Mouse (Mus musculus) macrophage (primary cell): Measurements from ENCODE around the gene Fkbp2. TPM values are rescaled to one million over a fixed set of nuclear protein-coding genes. Genes with fewer than 3 reads are reported as not detected.
A peak's percentile ranks its signal among the peaks of the same experiment; 100 is the strongest.
"Not testable (repeated sequence)": the region's sequence is repeated elsewhere in the genome, so short reads cannot be mapped to it uniquely, and the experiment has no call there.

Source experiments
- H3K27ac ChIP-seq: fragments of 350-480 bp; formaldehyde crosslinking; 2 replicates; pipeline ENCODE4 v1.9.0; 2021
- H3K36me3 ChIP-seq: fragments of 350-480 bp; formaldehyde crosslinking; 2 replicates; pipeline ENCODE4 v1.9.0; 2021; ENCODE audit errors: inconsistent target
- H3K4me3 ChIP-seq: fragments of 350-480 bp; formaldehyde crosslinking; 2 replicates; pipeline ENCODE4 v1.9.0; 2021; ENCODE audit errors: inconsistent target
- H3K79me2 ChIP-seq: fragments of 350-480 bp; formaldehyde crosslinking; 2 replicates; pipeline ENCODE4 v1.9.0; 2021; ENCODE audit errors: inconsistent target
- WGBS: methylation state at CpG from one replicate; pipeline ENCODE4 v1.1.7; 2026; ENCODE audit warnings: inconsistent platforms; ENCODE audit not compliant: missing documents; 5-methylcytosine and 5-hydroxymethylcytosine counted together
- polyA plus RNA-seq: library from polyadenylated mRNA; stranded (reverse); fragments of 250-400 nt; gene quantifications from 3 replicates; pipeline ENCODE4 v1.2.4, GENCODE M21; 2018; ENCODE audit warnings: inconsistent platforms

Fkbp2 gene
- polyA plus RNA-seq, 1 experiment from 2014 or later: 269 TPM

GRCm38 (mm10) chr19:6996006-6996405, 15.7 kb upstream of the Fkbp2 start, which contains the start of the genes Nudt22 and Trpt1:
Nudt22 (minus strand) TSS chr19:6996117.
Trpt1 (plus strand) TSS chr19:6996131.
- Histone ChIP-seq H3K27ac (peak within 1 kb of the TSS; percentile 27; the same call in 1 of the 2 replicates), H3K79me2 (no peaks in the 10 kb centered on the region), H3K36me3 (peaks cover 28% of the 10 kb centered on the region), H3K4me3 (peak within 1 kb of the TSS; percentile 51)
- 3% methylated on average over 24 of the region's 24 CpGs for WGBS

GRCm38 (mm10) chr19:6995255-6995991, 15.1 kb upstream of the Fkbp2 start:
- Histone ChIP-seq H3K27ac (no peak overlapping the region), H3K36me3 (peaks cover 23% of the 10 kb centered on the region), H3K79me2 (no peaks in the 10 kb centered on the region), H3K4me3 (peak overlapping the region; percentile 51)
- WGBS: 48% methylated on average over 21 of the region's 21 CpGs

GRCm38 (mm10) chr19:6994489-6994888, 14.2 kb upstream of the Fkbp2 start:
- H3K27ac ChIP-seq: no peak overlapping the region
- no peaks in the 10 kb centered on the region for H3K79me2 ChIP-seq
- H3K4me3 ChIP-seq: no peak overlapping the region
- whole genome bisulfite sequencing: 88% methylated on average over 8 of the region's 8 CpGs
- peaks cover 14% of the 10 kb centered on the region for H3K36me3 ChIP-seq

- WGBS: 94% methylated on average over 8 of the region's 8 CpGs
- Histone ChIP-seq H3K79me2 (no peaks in the 10 kb centered on the region), H3K4me3 (no peak overlapping the region), H3K36me3 (peaks cover 9% of the 10 kb centered on the region), H3K27ac (no peak overlapping the region)
These were observed 13.7 kb upstream of the Fkbp2 start for GRCm38 (mm10) chr19:6994002-6994401.

GRCm38 (mm10) chr19:6993011-6993770, 12.9 kb upstream of the Fkbp2 start:
- H3K79me2 ChIP-seq: no peaks in the 10 kb centered on the region
- 71% methylated on average over 14 of the region's 14 CpGs for WGBS

GRCm38 (mm10) chr19:6992011-6992858, 11.9 kb upstream of the Fkbp2 start, which contains the start of gene Dnajc4:
Dnajc4 (minus strand) TSS chr19:6992572.
- Histone ChIP-seq H3K4me3 (peak within 1 kb of the TSS; percentile 71), H3K27ac (peak within 1 kb of the TSS; percentile 36), H3K79me2 (no peaks in the 10 kb centered on the region), H3K36me3 (no peaks in the 10 kb centered on the region)
- WGBS: under 1% methylated on average over 37 of the region's 37 CpGs

More at GRCm38 (mm10) chr19:6993011-6993770, 12.9 kb upstream of the Fkbp2 start:
- Histone ChIP-seq H3K27ac (peak overlapping the region; percentile 22), H3K36me3 (0 out of 2 replicates have a peak, but pooled peaks cover under 1% of the 10 kb centered on the region), H3K4me3 (peak overlapping the region; percentile 71)

GRCm38 (mm10) chr19:6991166-6991565, 10.9 kb upstream of the Fkbp2 start:
- H3K27ac ChIP-seq, H3K36me3 ChIP-seq, H3K4me3 ChIP-seq, H3K79me2 ChIP-seq: not testable (repeated sequence)
- 97% methylated on average over 6 of the region's 6 CpGs for WGBS

GRCm38 (mm10) chr19:6990712-6991111, 10.4 kb upstream of the Fkbp2 start:
- Histone ChIP-seq H3K27ac (no peak overlapping the region), H3K36me3 (no peaks in the 10 kb centered on the region), H3K79me2 (peaks cover 13% of the 10 kb centered on the region), H3K4me3 (no peak overlapping the region)
- 92% methylated on average over 6 of the region's 6 CpGs for WGBS

GRCm38 (mm10) chr19:6989251-6989650, 8.9 kb upstream of the Fkbp2 start:
- no peak overlapping the region for H3K4me3 ChIP-seq
- no peaks in the 10 kb centered on the region for H3K36me3 ChIP-seq
- 95% methylated on average over 8 of the region's 8 CpGs for WGBS
- H3K27ac ChIP-seq: no peak overlapping the region
- H3K79me2 ChIP-seq: peaks cover 13% of the 10 kb centered on the region

GRCm38 (mm10) chr19:6987904-6988285, 7.6 kb upstream of the Fkbp2 start:
- Histone ChIP-seq H3K79me2 (peaks cover 13% of the 10 kb centered on the region), H3K36me3 (no peaks in the 10 kb centered on the region), H3K4me3 (peak overlapping the region; percentile 32), H3K27ac (peak overlapping the region; percentile 40)
- WGBS: 13% methylated on average over 8 of the region's 8 CpGs

- Histone ChIP-seq H3K79me2 (peaks cover 13% of the 10 kb centered on the region), H3K4me3 (peak within 1 kb of the TSS; percentile 60), H3K36me3 (no peaks in the 10 kb centered on the region), H3K27ac (peak within 1 kb of the TSS; percentile 55)
- under 1% methylated on average over 33 of the region's 85 CpGs for WGBS
These were observed 7.0 kb upstream of the Fkbp2 start, which contains the start of gene Vegfb for GRCm38 (mm10) chr19:6987061-6987903. Vegfb (minus strand) TSS chr19:6987651.

- 89% methylated on average over 10 of the region's 10 CpGs for WGBS
- H3K36me3 ChIP-seq: no peaks in the 10 kb centered on the region
- H3K27ac ChIP-seq: peak overlapping the region; percentile 55
- peaks cover 17% of the 10 kb centered on the region for H3K79me2 ChIP-seq
- peak overlapping the region; percentile 60 for H3K4me3 ChIP-seq
These were observed 5.8 kb upstream of the Fkbp2 start for GRCm38 (mm10) chr19:6985951-6986708.

GRCm38 (mm10) chr19:6985300-6985699, 5.0 kb upstream of the Fkbp2 start:
- H3K27ac ChIP-seq: no peak overlapping the region
- WGBS: 96% methylated on average over 16 of the region's 19 CpGs
- no peaks in the 10 kb centered on the region for H3K36me3 ChIP-seq
- H3K79me2 ChIP-seq: peaks cover 17% of the 10 kb centered on the region
- no peak overlapping the region for H3K4me3 ChIP-seq
